Mouse (Mus musculus) midbrain, embryonic 10.5 days (tissue): ENCODE results near the gene Foxn3. TPM values are rescaled to one million over a fixed set of nuclear protein-coding genes. Genes with fewer than 3 reads are reported as not detected.

Experiments used
- DNase-seq: peaks from one replicate; pipeline ENCODE4 v3.0.0-alpha.2; 2017; ENCODE audit warnings: low spot score
- H3K27ac ChIP-seq: fragments of 300-500 bp; sonication (generic); replicated peaks from 2 replicates; pipeline ENCODE4 v1.5.1; 2016; ENCODE audit warnings: mild to moderate bottlenecking
- H3K27me3 ChIP-seq: fragments of 300-500 bp; sonication (generic); 2 replicates; pipeline ENCODE4 v1.6.1; 2016; ENCODE audit warnings: low read depth, mild to moderate bottlenecking; ENCODE audit not compliant: poor library complexity, severe bottlenecking
- H3K36me3 ChIP-seq: fragments of 300-500 bp; sonication (generic); 2 replicates; pipeline ENCODE4 v1.6.1; 2016; ENCODE audit warnings: mild to moderate bottlenecking, moderate library complexity
- H3K4me1 ChIP-seq: fragments of 300-500 bp; sonication (generic); 2 replicates; pipeline ENCODE4 v1.6.1; 2016
- H3K4me3 ChIP-seq: fragments of 300-500 bp; sonication (generic); 2 replicates; pipeline ENCODE4 v1.5.1; 2016; ENCODE audit warnings: mild to moderate bottlenecking, moderate library complexity
- H3K9me3 ChIP-seq: fragments of 300-500 bp; sonication (generic); replicated peaks from 2 replicates; pipeline ENCODE4 v1.6.1; 2016; ENCODE audit warnings: mild to moderate bottlenecking
- WGBS: fragments of 180-500 bp; shearing (Covaris S2); methylation state at CpG from one replicate; pipeline ENCODE4 v1.1.7; 2016; 5-methylcytosine and 5-hydroxymethylcytosine counted together
- polyA plus RNA-seq: library from polyadenylated mRNA; unstranded; fragments of >200 nt; fragmentation: Nextera tagmentation; extraction: Ambion mirVana; gene quantifications from 2 replicates; pipeline ENCODE4 v1.2.1, GENCODE M21; 2016

Gene Foxn3
- polyA plus RNA-seq, 1 experiment from 2014 or later: 51.8 TPM

- Histone ChIP-seq H3K4me3 (no peak overlapping the region), H3K36me3 (peaks cover 5% of the 10 kb centered on the region; the same call in 1 of the 2 replicates), H3K27ac (peak overlapping the region; percentile 69), H3K27me3 (no peaks in the 10 kb centered on the region), H3K9me3 (no peaks in the 10 kb centered on the region), H3K4me1 (peaks cover 49% of the 10 kb centered on the region)
- DNase-seq: no peak
- 78% methylated on average over 5 of the region's 5 CpGs for WGBS
Measured at GRCm38 (mm10) chr12:99361752-99362132, 201.6 kb downstream of the Foxn3 start.

GRCm38 (mm10) chr12:99360958-99361751, 202.2 kb downstream of the Foxn3 start:
- Histone ChIP-seq H3K27ac (peak overlapping the region; percentile 69), H3K36me3 (peaks cover 5% of the 10 kb centered on the region; the same call in 1 of the 2 replicates), H3K9me3 (no peaks in the 10 kb centered on the region), H3K27me3 (no peaks in the 10 kb centered on the region), H3K4me1 (peaks cover 51% of the 10 kb centered on the region), H3K4me3 (no peak overlapping the region)
- WGBS: 67% methylated on average over 8 of the region's 8 CpGs
- DNase-seq: no peak

GRCm38 (mm10) chr12:99358698-99359097, 204.7 kb downstream of the Foxn3 start:
- Histone ChIP-seq H3K27ac (no peak overlapping the region), H3K4me3 (no peak overlapping the region), H3K9me3 (no peaks in the 10 kb centered on the region), H3K36me3 (0 out of 2 replicates have a peak, but pooled peaks cover 5% of the 10 kb centered on the region), H3K27me3 (no peaks in the 10 kb centered on the region), H3K4me1 (peaks cover 44% of the 10 kb centered on the region)
- WGBS: 87% methylated on average over 5 of the region's 5 CpGs
- DNase-seq: no peak

GRCm38 (mm10) chr12:99356660-99357059, 206.7 kb downstream of the Foxn3 start:
- no peak overlapping the region for H3K4me3 ChIP-seq
- DNase-seq: no peak
- no peaks in the 10 kb centered on the region for H3K9me3 ChIP-seq
- peaks cover 33% of the 10 kb centered on the region for H3K4me1 ChIP-seq
- H3K36me3 ChIP-seq: 0 out of 2 replicates have a peak, but pooled peaks cover 5% of the 10 kb centered on the region
- no peak overlapping the region for H3K27ac ChIP-seq
- 93% methylated on average over 8 of the region's 8 CpGs for WGBS
- no peaks in the 10 kb centered on the region for H3K27me3 ChIP-seq

GRCm38 (mm10) chr12:99353692-99354091, 209.7 kb downstream of the Foxn3 start:
- H3K36me3 ChIP-seq: 0 out of 2 replicates have a peak, but pooled peaks cover 3% of the 10 kb centered on the region
- no peak overlapping the region for H3K4me3 ChIP-seq
- H3K27me3 ChIP-seq: no peaks in the 10 kb centered on the region
- H3K9me3 ChIP-seq: no peaks in the 10 kb centered on the region
- WGBS: 90% methylated on average over 11 of the region's 11 CpGs
- no peak overlapping the region for H3K27ac ChIP-seq
- H3K4me1 ChIP-seq: peaks cover 34% of the 10 kb centered on the region
- DNase-seq: no peak

GRCm38 (mm10) chr12:99352583-99352982, 210.8 kb downstream of the Foxn3 start:
- Histone ChIP-seq H3K27ac (peak overlapping the region; percentile 9; the same call in 1 of the 2 replicates), H3K36me3 (0 out of 2 replicates have a peak, but pooled peaks cover 3% of the 10 kb centered on the region), H3K4me1 (peaks cover 36% of the 10 kb centered on the region), H3K9me3 (no peaks in the 10 kb centered on the region), H3K4me3 (no peak overlapping the region), H3K27me3 (no peaks in the 10 kb centered on the region)
- WGBS: 93% methylated on average over 6 of the region's 6 CpGs
- no peak for DNase-seq

GRCm38 (mm10) chr12:99352136-99352535, 211.2 kb downstream of the Foxn3 start:
- no peak overlapping the region for H3K27ac ChIP-seq

GRCm38 (mm10) chr12:99351731-99352130, 211.7 kb downstream of the Foxn3 start:
- Histone ChIP-seq H3K4me3 (no peak overlapping the region), H3K36me3 (0 out of 2 replicates have a peak, but pooled peaks cover 3% of the 10 kb centered on the region), H3K4me1 (peaks cover 45% of the 10 kb centered on the region), H3K27ac (no peak overlapping the region), H3K9me3 (no peaks in the 10 kb centered on the region), H3K27me3 (no peaks in the 10 kb centered on the region)
- DNase-seq: no peak
- 95% methylated on average over 9 of the region's 9 CpGs for WGBS

More at GRCm38 (mm10) chr12:99352136-99352535, 211.2 kb downstream of the Foxn3 start:
- no peak overlapping the region for H3K4me3 ChIP-seq
- WGBS: 93% methylated on average over 7 of the region's 7 CpGs
- no peak for DNase-seq
- peaks cover 41% of the 10 kb centered on the region for H3K4me1 ChIP-seq
- H3K36me3 ChIP-seq: 0 out of 2 replicates have a peak, but pooled peaks cover 3% of the 10 kb centered on the region
- no peaks in the 10 kb centered on the region for H3K27me3 ChIP-seq
- H3K9me3 ChIP-seq: no peaks in the 10 kb centered on the region

- Histone ChIP-seq H3K27ac (0 out of 2 replicates have a peak overlapping the region, but pooled peaks have one; percentile 73), H3K4me1 (peaks cover 57% of the 10 kb centered on the region), H3K4me3 (no peak overlapping the region), H3K36me3 (0 out of 2 replicates have a peak, but pooled peaks cover 3% of the 10 kb centered on the region), H3K27me3 (no peaks in the 10 kb centered on the region), H3K9me3 (no peaks in the 10 kb centered on the region)
- WGBS: 90% methylated on average over 9 of the region's 9 CpGs
- no peak for DNase-seq
Measured at GRCm38 (mm10) chr12:99349650-99349997, 213.8 kb downstream of the Foxn3 start.

- no peak for DNase-seq
- Histone ChIP-seq H3K4me3 (no peak overlapping the region), H3K36me3 (0 out of 2 replicates have a peak, but pooled peaks cover 3% of the 10 kb centered on the region), H3K4me1 (peaks cover 63% of the 10 kb centered on the region), H3K27ac (peak overlapping the region; percentile 73), H3K9me3 (no peaks in the 10 kb centered on the region), H3K27me3 (no peaks in the 10 kb centered on the region)
- 86% methylated on average over 10 of the region's 10 CpGs for WGBS
Measured at GRCm38 (mm10) chr12:99348940-99349649, 214.3 kb downstream of the Foxn3 start.

GRCm38 (mm10) chr12:99347512-99347911, 215.9 kb downstream of the Foxn3 start:
- no peak for DNase-seq
- WGBS: 80% methylated on average over 3 of the region's 3 CpGs
- Histone ChIP-seq H3K4me1 (peaks cover 73% of the 10 kb centered on the region), H3K36me3 (0 out of 2 replicates have a peak, but pooled peaks cover 3% of the 10 kb centered on the region), H3K9me3 (no peaks in the 10 kb centered on the region), H3K27ac (peak overlapping the region; percentile 73; the same call in 1 of the 2 replicates), H3K27me3 (no peaks in the 10 kb centered on the region), H3K4me3 (no peak overlapping the region)

- H3K9me3 ChIP-seq: no peaks in the 10 kb centered on the region
- H3K4me1 ChIP-seq: peaks cover 74% of the 10 kb centered on the region
- H3K27me3 ChIP-seq: no peaks in the 10 kb centered on the region
- WGBS: 79% methylated on average over 3 of the region's 3 CpGs
- H3K27ac ChIP-seq: peak overlapping the region; percentile 33; the same call in 1 of the 2 replicates
- no peak overlapping the region for H3K4me3 ChIP-seq
- no peak for DNase-seq
- 0 out of 2 replicates have a peak, but pooled peaks cover 3% of the 10 kb centered on the region for H3K36me3 ChIP-seq
Measured at GRCm38 (mm10) chr12:99346982-99347381, 216.4 kb downstream of the Foxn3 start.
